Mouse (Mus musculus): ENCODE measurements around the gene Gm5475. TPM values are rescaled to one million over a fixed set of nuclear protein-coding genes. Genes with fewer than 3 reads are reported as not detected.

Gene Gm5475
- polyA plus RNA-seq, 1 experiment from 2014 or later, result not detected

- H3K9me3 ChIP-seq (replicated peaks; ENCODE audit: control insufficient read depth, low read length), result no peaks in the 10 kb centered on the region; the same call in 1 of the 2 replicates
- no peaks in the 10 kb centered on the region for H3K27me3 ChIP-seq (ENCODE audit: control insufficient read depth, insufficient read depth, low read length)
- peaks cover 25% of the 10 kb centered on the region for H3K36me3 ChIP-seq (ENCODE audit: control insufficient read depth, insufficient read depth)
- no peak for ATAC-seq (replicated peaks; ENCODE audit: extremely low read depth, insufficient read depth, low FRiP score)
- H3K4me2 ChIP-seq (ENCODE audit: low read depth, low read length), result no peak overlapping the region
- 50% methylated on average over 7 of the region's 7 CpGs for whole genome bisulfite sequencing
- H3K4me3 ChIP-seq (ENCODE audit: low read length), result no peak overlapping the region
- no peak overlapping the region for H3K27ac ChIP-seq (ENCODE audit: low read length)
- H3K4me1 ChIP-seq (ENCODE audit: control insufficient read depth, insufficient read depth, low read length), result peaks cover 11% of the 10 kb centered on the region
- H3K9ac ChIP-seq (ENCODE audit: low read length), result no peak overlapping the region
These were observed 30.9 kb upstream of the Gm5475 start for GRCm38 (mm10) chr15:100391066-100391465.

GRCm38 (mm10) chr15:100391599-100391998 lies 30.3 kb upstream of the Gm5475 start:
- Histone ChIP-seq H3K9ac (ENCODE audit: low read length) (no peak overlapping the region), H3K27me3 (ENCODE audit: control insufficient read depth, insufficient read depth, low read length) (no peaks in the 10 kb centered on the region), H3K27ac (ENCODE audit: low read length) (no peak overlapping the region), H3K4me2 (ENCODE audit: low read depth, low read length) (no peak overlapping the region), H3K36me3 (ENCODE audit: control insufficient read depth, insufficient read depth) (peaks cover 29% of the 10 kb centered on the region), H3K4me3 (ENCODE audit: low read length) (no peak overlapping the region), H3K4me1 (ENCODE audit: control insufficient read depth, insufficient read depth, low read length) (peaks cover 11% of the 10 kb centered on the region), H3K9me3 (replicated peaks; ENCODE audit: control insufficient read depth, low read length) (no peaks in the 10 kb centered on the region; the same call in 1 of the 2 replicates)
- 84% methylated on average over 7 of the region's 7 CpGs for WGBS
- no peak for ATAC-seq (replicated peaks; ENCODE audit: extremely low read depth, insufficient read depth, low FRiP score)

GRCm38 (mm10) chr15:100393016-100393415 lies 28.9 kb upstream of the Gm5475 start:
- no peaks in the 10 kb centered on the region for H3K27me3 ChIP-seq (ENCODE audit: control insufficient read depth, insufficient read depth, low read length)
- WGBS, result 66% methylated on average over 11 of the region's 11 CpGs
- no peak overlapping the region for H3K4me3 ChIP-seq (ENCODE audit: low read length)
- peaks cover 11% of the 10 kb centered on the region for H3K4me1 ChIP-seq (ENCODE audit: control insufficient read depth, insufficient read depth, low read length)
- no peak overlapping the region for H3K27ac ChIP-seq (ENCODE audit: low read length)
- H3K4me2 ChIP-seq (ENCODE audit: low read depth, low read length), result no peak overlapping the region
- no peak for ATAC-seq (replicated peaks; ENCODE audit: extremely low read depth, insufficient read depth, low FRiP score)
- H3K9me3 ChIP-seq (replicated peaks; ENCODE audit: control insufficient read depth, low read length), result no peaks in the 10 kb centered on the region; the same call in 1 of the 2 replicates
- no peak overlapping the region for H3K9ac ChIP-seq (ENCODE audit: low read length)
- H3K36me3 ChIP-seq (ENCODE audit: control insufficient read depth, insufficient read depth), result peaks cover 37% of the 10 kb centered on the region

GRCm38 (mm10) chr15:100395561-100395960 lies 26.4 kb upstream of the Gm5475 start:
- Histone ChIP-seq H3K4me2 (ENCODE audit: low read depth, low read length) (no peak overlapping the region), H3K4me3 (ENCODE audit: low read length) (no peak overlapping the region), H3K4me1 (ENCODE audit: control insufficient read depth, insufficient read depth, low read length) (peaks cover 9% of the 10 kb centered on the region), H3K9ac (ENCODE audit: low read length) (no peak overlapping the region), H3K27me3 (ENCODE audit: control insufficient read depth, insufficient read depth, low read length) (no peaks in the 10 kb centered on the region), H3K9me3 (replicated peaks; ENCODE audit: control insufficient read depth, low read length) (no peaks in the 10 kb centered on the region; the same call in 1 of the 2 replicates), H3K27ac (ENCODE audit: low read length) (no peak overlapping the region), H3K36me3 (ENCODE audit: control insufficient read depth, insufficient read depth) (peaks cover 55% of the 10 kb centered on the region)
- no peak for ATAC-seq (replicated peaks; ENCODE audit: extremely low read depth, insufficient read depth, low FRiP score)
- WGBS, result 96% methylated on average over 3 of the region's 3 CpGs

GRCm38 (mm10) chr15:100400592-100401250 lies 21.2 kb upstream of the Gm5475 start:
- 77% methylated on average over 16 of the region's 16 CpGs for WGBS
- Histone ChIP-seq H3K27ac (ENCODE audit: low read length) (no peak overlapping the region), H3K27me3 (ENCODE audit: control insufficient read depth, insufficient read depth, low read length) (no peaks in the 10 kb centered on the region), H3K36me3 (ENCODE audit: control insufficient read depth, insufficient read depth) (peaks cover 48% of the 10 kb centered on the region), H3K4me2 (ENCODE audit: low read depth, low read length) (no peak overlapping the region), H3K9me3 (replicated peaks; ENCODE audit: control insufficient read depth, low read length) (no peaks in the 10 kb centered on the region; the same call in 1 of the 2 replicates), H3K4me1 (ENCODE audit: control insufficient read depth, insufficient read depth, low read length) (no peaks in the 10 kb centered on the region), H3K4me3 (ENCODE audit: low read length) (no peak overlapping the region), H3K9ac (ENCODE audit: low read length) (no peak overlapping the region)
- no peak for ATAC-seq (replicated peaks; ENCODE audit: extremely low read depth, insufficient read depth, low FRiP score)

GRCm38 (mm10) chr15:100401811-100402210 lies 20.1 kb upstream of the Gm5475 start:
- no peak overlapping the region for H3K4me3 ChIP-seq (ENCODE audit: low read length)
- peaks cover 41% of the 10 kb centered on the region for H3K36me3 ChIP-seq (ENCODE audit: control insufficient read depth, insufficient read depth)
- no peaks in the 10 kb centered on the region for H3K4me1 ChIP-seq (ENCODE audit: control insufficient read depth, insufficient read depth, low read length)
- no peaks in the 10 kb centered on the region for H3K9me3 ChIP-seq (replicated peaks; ENCODE audit: control insufficient read depth, low read length)
- H3K4me2 ChIP-seq (ENCODE audit: low read depth, low read length), result no peak overlapping the region
- no peak overlapping the region for H3K27ac ChIP-seq (ENCODE audit: low read length)
- no peaks in the 10 kb centered on the region for H3K27me3 ChIP-seq (ENCODE audit: control insufficient read depth, insufficient read depth, low read length)
- H3K9ac ChIP-seq (ENCODE audit: low read length), result no peak overlapping the region
- WGBS, result 92% methylated on average over 4 of the region's 4 CpGs
- no peak for ATAC-seq (replicated peaks; ENCODE audit: extremely low read depth, insufficient read depth, low FRiP score)

- H3K4me1 ChIP-seq (ENCODE audit: control insufficient read depth, insufficient read depth, low read length), result no peaks in the 10 kb centered on the region
- no peak overlapping the region for H3K4me2 ChIP-seq (ENCODE audit: low read depth, low read length)
- no peaks in the 10 kb centered on the region for H3K27me3 ChIP-seq (ENCODE audit: control insufficient read depth, insufficient read depth, low read length)
- H3K9ac ChIP-seq (ENCODE audit: low read length), result no peak overlapping the region
- no peak overlapping the region for H3K4me3 ChIP-seq (ENCODE audit: low read length)
- H3K27ac ChIP-seq (ENCODE audit: low read length), result no peak overlapping the region
- no peak for ATAC-seq (replicated peaks; ENCODE audit: extremely low read depth, insufficient read depth, low FRiP score)
- H3K9me3 ChIP-seq (replicated peaks; ENCODE audit: control insufficient read depth, low read length), result no peaks in the 10 kb centered on the region
- WGBS, result 85% methylated on average over 14 of the region's 14 CpGs
- peaks cover 40% of the 10 kb centered on the region for H3K36me3 ChIP-seq (ENCODE audit: control insufficient read depth, insufficient read depth)
These were observed 19.6 kb upstream of the Gm5475 start for GRCm38 (mm10) chr15:100402347-100402746.

- peaks cover 36% of the 10 kb centered on the region for H3K36me3 ChIP-seq (ENCODE audit: control insufficient read depth, insufficient read depth)
These were observed 19.1 kb upstream of the Gm5475 start for GRCm38 (mm10) chr15:100402798-100403197.

GRCm38 (mm10) chr15:100403318-100404000 lies 18.5 kb upstream of the Gm5475 start:
- no peak for ATAC-seq (replicated peaks; ENCODE audit: extremely low read depth, insufficient read depth, low FRiP score)

More at GRCm38 (mm10) chr15:100402798-100403197, 19.1 kb upstream of the Gm5475 start:
- H3K4me3 ChIP-seq (ENCODE audit: low read length), result no peak overlapping the region
- no peaks in the 10 kb centered on the region for H3K4me1 ChIP-seq (ENCODE audit: control insufficient read depth, insufficient read depth, low read length)
- H3K9me3 ChIP-seq (replicated peaks; ENCODE audit: control insufficient read depth, low read length), result no peaks in the 10 kb centered on the region
- H3K4me2 ChIP-seq (ENCODE audit: low read depth, low read length), result no peak overlapping the region
- H3K27ac ChIP-seq (ENCODE audit: low read length), result no peak overlapping the region
- WGBS, result 88% methylated on average over 4 of the region's 4 CpGs
- no peak for ATAC-seq (replicated peaks; ENCODE audit: extremely low read depth, insufficient read depth, low FRiP score)
- H3K27me3 ChIP-seq (ENCODE audit: control insufficient read depth, insufficient read depth, low read length), result no peaks in the 10 kb centered on the region
- no peak overlapping the region for H3K9ac ChIP-seq (ENCODE audit: low read length)

More at GRCm38 (mm10) chr15:100403318-100404000, 18.5 kb upstream of the Gm5475 start:
- Histone ChIP-seq H3K9ac (ENCODE audit: low read length) (no peak overlapping the region), H3K27me3 (ENCODE audit: control insufficient read depth, insufficient read depth, low read length) (no peaks in the 10 kb centered on the region), H3K4me2 (ENCODE audit: low read depth, low read length) (no peak overlapping the region), H3K4me3 (ENCODE audit: low read length) (no peak overlapping the region), H3K36me3 (ENCODE audit: control insufficient read depth, insufficient read depth) (peaks cover 41% of the 10 kb centered on the region), H3K4me1 (ENCODE audit: control insufficient read depth, insufficient read depth, low read length) (no peaks in the 10 kb centered on the region), H3K27ac (ENCODE audit: low read length) (no peak overlapping the region), H3K9me3 (replicated peaks; ENCODE audit: control insufficient read depth, low read length) (no peaks in the 10 kb centered on the region)
- 87% methylated on average over 16 of the region's 16 CpGs for WGBS

Data from heart, embryonic 16.5 days (tissue).